Comparison of ENCODE assay signal across 17 mouse cellular contexts in the genomic region with DNA sequence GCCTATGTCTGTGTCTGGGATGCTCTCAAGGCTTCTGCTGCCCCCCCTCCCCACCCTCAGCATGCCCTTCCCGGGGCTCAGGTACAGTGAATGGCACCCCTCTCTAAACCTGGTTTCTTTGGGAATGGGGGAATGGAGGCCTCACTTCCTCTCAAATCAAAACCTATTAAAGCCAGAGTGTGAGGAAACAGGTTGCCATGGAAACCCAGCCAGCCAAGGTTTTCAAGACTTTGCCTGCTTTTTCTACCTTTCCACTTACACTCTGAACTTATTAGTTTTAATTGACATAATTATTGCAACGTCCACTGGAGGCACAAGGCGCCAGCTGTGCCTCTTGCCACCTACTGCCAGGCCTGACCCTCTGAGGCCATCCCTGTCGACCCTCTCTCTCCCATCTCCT.
DNase-seq lines count a peak whose midpoint lies in the region; ATAC-seq lines count a peak whose summit lies in the region.
"Had no signal": no experiment of that assay in that cellular context is flagged by ENCODE, and none has a peak within 500 bp of the region (broad histone marks: within the 10 kb centered on the region; RNA-seq: fewer than 3 reads in every experiment).

No protein-coding gene starts in this region.

- no peaks in the 10 kb centered on the region for H3K9me3 ChIP-seq in forebrain, embryonic 13.5 days (replicated peaks)
- H3K9me3 ChIP-seq in forebrain, embryonic 16.5 days (ENCODE audit: control insufficient read depth, low read length): no peaks in the 10 kb centered on the region
- H3K9me3 ChIP-seq: heart, embryonic 15.5 days; intestine, embryonic 15.5 days; liver, embryonic 15.5 days had no signal

- no peak overlapping the region for H3K9ac ChIP-seq in forebrain, embryonic 13.5 days
- no peak overlapping the region for H3K9ac ChIP-seq in forebrain, embryonic 16.5 days (replicated peaks; ENCODE audit: low read depth, low read length)
- H3K9ac ChIP-seq: heart, embryonic 15.5 days; intestine, embryonic 15.5 days; liver, embryonic 15.5 days had no signal

- H3K27me3 ChIP-seq in forebrain, embryonic 13.5 days: no peaks in the 10 kb centered on the region
- no peaks in the 10 kb centered on the region for H3K27me3 ChIP-seq in forebrain, embryonic 16.5 days (replicated peaks; ENCODE audit: control insufficient read depth, insufficient read depth, low read length)
- H3K27me3 ChIP-seq: heart, embryonic 15.5 days; intestine, embryonic 15.5 days; liver, embryonic 15.5 days had no signal

- H3K27ac ChIP-seq in forebrain, embryonic 13.5 days: 0 out of 2 replicates have a peak overlapping the region, but pooled peaks have one; percentile 20
- no peak overlapping the region for H3K27ac ChIP-seq in forebrain, embryonic 16.5 days (ENCODE audit: low read length)
- H3K27ac ChIP-seq: heart, embryonic 15.5 days; intestine, embryonic 15.5 days; liver, embryonic 15.5 days had no signal

- no peak overlapping the region for H3K4me3 ChIP-seq in forebrain, embryonic 13.5 days
- no peak overlapping the region for H3K4me3 ChIP-seq in forebrain, embryonic 16.5 days (replicated peaks; ENCODE audit: low read length)
- H3K4me3 ChIP-seq: heart, embryonic 15.5 days; intestine, embryonic 15.5 days; liver, embryonic 15.5 days had no signal

- H3K36me3 ChIP-seq in forebrain, embryonic 13.5 days (ENCODE audit: poor library complexity, severe bottlenecking): no peaks in the 10 kb centered on the region
- no peaks in the 10 kb centered on the region for H3K36me3 ChIP-seq in forebrain, embryonic 16.5 days (ENCODE audit: control insufficient read depth, insufficient read depth)
- H3K36me3 ChIP-seq: heart, embryonic 15.5 days; intestine, embryonic 15.5 days; liver, embryonic 15.5 days had no signal

- 20% methylated on average over 4 of the region's 4 CpGs for WGBS in forebrain, embryonic 13.5 days
- 13% methylated on average over 4 of the region's 4 CpGs for WGBS in forebrain, embryonic 16.5 days

- H3K4me2 ChIP-seq in forebrain, embryonic 13.5 days: no peak overlapping the region
- no peak overlapping the region for H3K4me2 ChIP-seq in forebrain, embryonic 16.5 days (ENCODE audit: low read length)
- H3K4me2 ChIP-seq: heart, embryonic 15.5 days; intestine, embryonic 15.5 days; liver, embryonic 15.5 days had no signal

- peaks cover 66% of the 10 kb centered on the region for H3K4me1 ChIP-seq in forebrain, embryonic 13.5 days
- peaks cover 28% of the 10 kb centered on the region for H3K4me1 ChIP-seq in forebrain, embryonic 16.5 days (replicated peaks; ENCODE audit: control insufficient read depth, insufficient read depth, low read length)
- H3K4me1 ChIP-seq: heart, embryonic 15.5 days; liver, embryonic 15.5 days had no signal

- no peak for ATAC-seq in forebrain, embryonic 13.5 days
- ATAC-seq in forebrain, embryonic 16.5 days: no peak
- no peak for ATAC-seq in erythroblast, adult 5-6 weeks (replicated peaks; ENCODE audit: low FRiP score, poor library complexity, severe bottlenecking)
- ATAC-seq: intestine, embryonic 15.5 days had no signal

- DNase-seq in right cerebral cortex, adult 2 months (ENCODE audit: low spot score in 2 of 2): peak; percentile 39 to 43
- DNase-seq in right cerebral cortex, postnatal 25 days: no peak
- DNase-seq in hindlimb bud, embryonic 11.5 days (ENCODE audit: extremely low spot score, low read depth, low spot score): peak; percentile 20
- DNase-seq in ovary, postnatal 14 days (ENCODE audit: low spot score): no peak
- no peak for DNase-seq in retina, embryonic 14.5 days (ENCODE audit: low spot score)
- DNase-seq: adrenal gland, postnatal 14 days; B cell, adult 2 months; gastrocnemius, postnatal 36 days; kidney, postnatal 10 days; lung, postnatal 36 days; spleen, adult 18-20 months had no signal

Comparison
In these comparisons a context has a peak if more than half of its experiments do, and no peak if none do; other contexts are left out.
1. DNase-seq: peak in right cerebral cortex, adult 2 months (2 of 2) and hindlimb bud, embryonic 11.5 days (single experiment); none in right cerebral cortex, postnatal 25 days (single experiment), ovary, postnatal 14 days (single experiment) and retina, embryonic 14.5 days (single experiment).